Mouse (Mus musculus): ENCODE data around the gene Adat2.

Gene Adat2

GRCm38 (mm10) chr10:13596866-13597265, 44.2 kb downstream of the Adat2 start:
- no peak for DNase-seq

- no peak for DNase-seq
Observed at GRCm38 (mm10) chr10:13597491-13597890, 44.8 kb downstream of the Adat2 start.

GRCm38 (mm10) chr10:13600926-13601325, 48.2 kb downstream of the Adat2 start:
- DNase-seq: peak; percentile 57
